Mouse (Mus musculus): ENCODE data around the gene Hapln1.

GRCm38 (mm10) chr13:89645589-89645988 lies 106.0 kb downstream of the Hapln1 start:
- TF ChIP-seq CTCF (IDR thresholded peaks at IDR 0.05; ENCODE audit: control insufficient read depth, insufficient read depth, insufficient replicate concordance, low read depth, low read length) (no peak), POLR2A (IDR thresholded peaks at IDR 0.05; ENCODE audit: control insufficient read depth, low read depth, low read length) (no peak)
